Mouse (Mus musculus) right cerebral cortex, adult 18-20 months (tissue): ENCODE results near the gene Frs2.
"Not testable (repeated sequence)": the region's sequence is repeated elsewhere in the genome, so short reads cannot be mapped to it uniquely, and the experiment has no call there.

Source experiments
- DNase-seq: peaks from one replicate; pipeline ENCODE4 v3.0.0; 2022; ENCODE audit warnings: mixed read lengths

Frs2 gene

GRCm38 (mm10) chr10:117145546-117146265 is 2.6 kb downstream of the Frs2 start:
- no peak for DNase-seq

GRCm38 (mm10) chr10:117144628-117145027 is 3.7 kb downstream of the Frs2 start:
- DNase-seq = no peak

GRCm38 (mm10) chr10:117144071-117144470 is 4.3 kb downstream of the Frs2 start:
- no peak for DNase-seq

GRCm38 (mm10) chr10:117143311-117143710 is 5.0 kb downstream of the Frs2 start:
- DNase-seq = no peak

GRCm38 (mm10) chr10:117141939-117142552 is 6.3 kb downstream of the Frs2 start:
- no peak for DNase-seq

GRCm38 (mm10) chr10:117131506-117131905 is 16.8 kb downstream of the Frs2 start:
- DNase-seq = not testable (repeated sequence)

- no peak for DNase-seq
These were observed 18.3 kb downstream of the Frs2 start for GRCm38 (mm10) chr10:117130037-117130436.

GRCm38 (mm10) chr10:117128693-117129092 is 19.6 kb downstream of the Frs2 start:
- no peak for DNase-seq

GRCm38 (mm10) chr10:117127480-117127879 is 20.9 kb downstream of the Frs2 start:
- no peak for DNase-seq

GRCm38 (mm10) chr10:117126719-117127118 is 21.6 kb downstream of the Frs2 start:
- DNase-seq = no peak

- no peak for DNase-seq
These were observed 22.1 kb downstream of the Frs2 start for GRCm38 (mm10) chr10:117126233-117126632.

GRCm38 (mm10) chr10:117121448-117121847 is 26.9 kb downstream of the Frs2 start:
- DNase-seq = no peak

- DNase-seq = no peak
These were observed 28.2 kb downstream of the Frs2 start for GRCm38 (mm10) chr10:117120051-117120666.

- DNase-seq = peak; percentile 28
These were observed 28.8 kb downstream of the Frs2 start for GRCm38 (mm10) chr10:117119531-117119930.

- no peak for DNase-seq
These were observed 29.9 kb downstream of the Frs2 start for GRCm38 (mm10) chr10:117118421-117118831.

- no peak for DNase-seq
These were observed 32.7 kb downstream of the Frs2 start for GRCm38 (mm10) chr10:117115652-117116051.

GRCm38 (mm10) chr10:117112545-117112944 is 35.8 kb downstream of the Frs2 start:
- DNase-seq = no peak

GRCm38 (mm10) chr10:117111455-117111854 is 36.9 kb downstream of the Frs2 start:
- no peak for DNase-seq

- no peak for DNase-seq
These were observed 38.1 kb downstream of the Frs2 start for GRCm38 (mm10) chr10:117110271-117110670.

GRCm38 (mm10) chr10:117106686-117107085 is 41.6 kb downstream of the Frs2 start:
- DNase-seq = no peak

GRCm38 (mm10) chr10:117106244-117106643 is 42.1 kb downstream of the Frs2 start:
- no peak for DNase-seq

GRCm38 (mm10) chr10:117105015-117105414 is 43.3 kb downstream of the Frs2 start:
- no peak for DNase-seq

GRCm38 (mm10) chr10:117103854-117104598 is 44.3 kb downstream of the Frs2 start:
- DNase-seq = no peak
